Mouse (Mus musculus): ENCODE measurements around the gene Ak6. TPM values are rescaled to one million over a fixed set of nuclear protein-coding genes. Genes with fewer than 3 reads are reported as not detected.

The Ak6 gene
- polyA plus RNA-seq (2015; fragmentation: Nextera tagmentation; extraction: Ambion mirVana): 215 and 218 TPM in 2 replicates

DNA sequence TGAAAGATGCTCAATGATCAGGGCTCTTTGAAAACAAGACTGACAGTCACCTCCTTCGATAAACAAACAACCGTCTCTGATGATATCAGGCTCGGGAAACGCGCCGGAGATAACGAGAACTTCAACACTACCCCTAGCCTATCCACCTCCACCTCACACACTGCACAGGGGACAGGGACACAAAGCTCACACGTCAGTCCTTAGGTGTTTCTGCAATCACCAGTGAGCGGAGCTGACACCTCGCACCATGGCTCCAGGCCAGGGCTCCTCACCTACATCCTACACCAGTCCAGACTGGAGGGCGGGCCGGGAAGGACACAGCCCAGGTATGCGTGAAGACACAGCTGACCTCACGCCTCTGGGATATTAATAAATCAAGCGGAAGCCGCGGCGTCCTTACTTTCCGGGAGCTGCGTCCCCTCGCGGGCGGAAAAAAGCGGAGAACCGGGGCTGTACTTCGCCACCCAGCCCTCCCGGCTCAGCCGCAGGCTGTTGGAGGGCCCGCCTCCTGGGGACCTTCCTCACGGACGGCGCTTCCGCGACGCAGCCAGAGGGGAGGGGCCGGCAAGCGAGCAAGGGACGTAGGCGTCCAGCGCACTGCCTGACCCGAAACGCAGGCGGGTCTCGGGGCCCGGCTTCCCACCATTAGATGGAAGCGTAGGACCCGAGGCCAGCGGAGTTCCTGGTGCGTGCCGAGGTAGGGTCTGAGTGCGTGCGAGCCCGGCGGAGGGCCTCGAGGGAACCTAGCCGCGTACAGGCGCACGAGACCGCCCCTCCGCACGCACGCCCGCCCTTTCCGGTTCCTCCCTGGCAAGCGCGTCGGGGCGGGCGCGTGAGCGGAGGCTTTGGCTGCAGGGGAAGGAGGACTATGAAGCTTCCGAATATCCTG lies at the start of gene Ak6, which contains the start of gene Rad17:
Ak6 (plus strand) TSS at position 430 of the 889 bp plus-strand sequence.
Rad17 (minus strand) TSS at position 502 of the 889 bp plus-strand sequence.
- H3K36me3 ChIP-seq: peaks cover 18% of the 10 kb centered on the region; the same call in 1 of the 2 replicates
- H3K4me2 ChIP-seq: peak within 1 kb of the TSS; percentile 78
- ATAC-seq (replicated peaks; ENCODE audit: insufficient number of reproducible peaks, insufficient read depth, low FRiP score, low read depth): peak; percentile 97
- H3K4me1 ChIP-seq (replicated peaks): peaks cover 12% of the 10 kb centered on the region
- WGBS: under 1% methylated on average over 69 of the region's 73 CpGs
- peak within 1 kb of the TSS; percentile 86 for H3K9ac ChIP-seq
- peak within 1 kb of the TSS; percentile 98 for H3K4me3 ChIP-seq
- H3K27ac ChIP-seq: peak within 1 kb of the TSS; percentile 95
- no peaks in the 10 kb centered on the region for H3K9me3 ChIP-seq (replicated peaks)
- no peaks in the 10 kb centered on the region for H3K27me3 ChIP-seq

DNA sequence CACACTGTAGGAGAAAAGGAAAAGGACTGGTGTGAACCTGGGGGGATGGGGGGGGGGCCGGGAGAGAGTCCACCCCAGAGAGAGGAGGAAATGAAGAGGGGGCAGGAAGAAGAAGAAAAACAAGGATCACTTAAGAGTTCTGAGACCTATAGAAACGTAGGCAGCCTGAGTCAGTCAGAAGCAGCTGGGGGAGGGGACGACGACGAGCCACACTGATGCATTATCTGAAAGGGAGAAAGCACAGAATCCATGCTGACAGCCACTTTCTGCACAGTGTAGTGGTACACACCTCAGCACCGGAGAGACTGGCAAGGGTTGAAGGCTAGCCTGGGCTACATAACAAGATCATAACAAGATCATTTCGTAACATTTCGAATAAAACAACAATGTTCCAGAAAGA lies 49.7 kb upstream of the Ak6 start:
- Histone ChIP-seq H3K4me1 (replicated peaks) (0 out of 2 replicates have a peak, but pooled peaks cover 2% of the 10 kb centered on the region), H3K36me3 (no peaks in the 10 kb centered on the region), H3K4me2 (peak overlapping the region; percentile 38), H3K27me3 (no peaks in the 10 kb centered on the region), H3K9ac (no peak overlapping the region), H3K9me3 (replicated peaks) (no peaks in the 10 kb centered on the region), H3K4me3 (peak overlapping the region; percentile 21), H3K27ac (peak overlapping the region; percentile 44; the same call in 1 of the 2 replicates)
- WGBS: 40% methylated on average over 8 of the region's 8 CpGs
- ATAC-seq (replicated peaks; ENCODE audit: insufficient number of reproducible peaks, insufficient read depth, low FRiP score, low read depth): no peak

DNA sequence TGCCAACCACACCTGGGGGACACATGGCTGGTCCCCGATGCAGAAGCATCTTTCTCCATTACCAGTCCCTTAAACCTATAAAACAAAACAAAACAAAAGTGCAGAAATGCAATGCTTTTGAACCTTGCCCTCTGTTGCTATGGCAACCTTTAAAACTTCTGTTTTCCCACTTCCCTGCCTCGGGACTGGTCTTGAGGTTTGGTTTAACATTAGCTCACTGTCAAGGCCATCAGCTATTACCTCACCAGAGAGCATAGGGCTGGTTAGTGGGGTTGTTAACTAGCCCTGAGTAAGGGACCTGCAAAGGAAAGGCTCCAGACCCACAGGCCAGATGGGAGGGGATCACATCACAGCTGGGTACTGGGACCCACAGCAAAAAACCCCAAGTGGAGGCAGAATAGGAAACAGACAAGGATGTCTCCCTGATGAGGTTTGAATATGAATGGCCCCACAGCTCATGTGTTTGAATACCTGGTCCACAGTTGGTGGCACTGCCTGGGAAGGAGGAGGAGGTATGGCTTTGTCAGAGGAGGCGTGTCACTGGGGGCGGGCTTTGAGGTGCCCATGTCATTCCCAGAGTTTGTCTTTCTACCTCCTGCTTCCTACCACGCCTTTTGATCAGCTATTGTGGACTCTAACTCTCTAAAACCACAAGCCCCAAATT lies 48.4 kb upstream of the Ak6 start:
- Histone ChIP-seq H3K4me2 (no peak overlapping the region), H3K9me3 (replicated peaks) (no peaks in the 10 kb centered on the region), H3K9ac (no peak overlapping the region), H3K36me3 (no peaks in the 10 kb centered on the region), H3K4me3 (no peak overlapping the region), H3K4me1 (replicated peaks) (0 out of 2 replicates have a peak, but pooled peaks cover 5% of the 10 kb centered on the region), H3K27ac (no peak overlapping the region), H3K27me3 (no peaks in the 10 kb centered on the region)
- ATAC-seq (replicated peaks; ENCODE audit: insufficient number of reproducible peaks, insufficient read depth, low FRiP score, low read depth): no peak
- WGBS: 72% methylated on average over 5 of the region's 5 CpGs

DNA sequence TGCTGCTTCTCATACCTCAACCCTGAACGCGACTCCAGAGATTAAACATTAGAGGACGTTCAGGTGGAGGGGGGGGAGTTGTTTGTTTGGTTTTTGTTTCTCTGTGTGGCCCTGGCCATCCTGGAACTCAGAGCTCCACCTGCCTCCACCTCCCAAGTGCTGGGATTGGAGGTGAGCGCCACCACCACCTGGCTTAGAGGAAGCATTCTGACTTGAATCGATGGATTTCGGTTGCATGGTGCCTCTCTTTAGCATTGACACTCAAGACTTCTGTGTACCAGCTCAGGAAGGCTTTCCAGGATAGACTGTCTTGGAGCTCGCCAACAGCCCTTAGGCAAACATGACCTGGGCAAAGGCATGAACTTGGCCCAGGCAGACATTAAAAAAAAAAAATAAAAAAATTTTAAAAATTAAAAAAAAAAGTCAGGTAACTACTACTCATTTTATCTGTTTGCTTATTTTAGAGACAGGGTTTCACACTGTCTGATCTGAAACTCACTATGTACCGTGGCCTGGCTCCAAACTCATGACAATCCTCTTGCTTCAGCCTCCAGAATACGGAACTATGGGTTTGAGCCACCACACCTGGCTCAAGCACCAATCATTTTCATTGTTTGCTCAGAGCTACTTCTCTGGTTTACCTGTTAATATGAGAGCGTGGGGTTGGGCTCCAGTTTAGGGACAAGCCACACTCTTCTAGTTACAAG lies 47.6 kb upstream of the Ak6 start:
- WGBS: 84% methylated on average over 10 of the region's 10 CpGs

DNA sequence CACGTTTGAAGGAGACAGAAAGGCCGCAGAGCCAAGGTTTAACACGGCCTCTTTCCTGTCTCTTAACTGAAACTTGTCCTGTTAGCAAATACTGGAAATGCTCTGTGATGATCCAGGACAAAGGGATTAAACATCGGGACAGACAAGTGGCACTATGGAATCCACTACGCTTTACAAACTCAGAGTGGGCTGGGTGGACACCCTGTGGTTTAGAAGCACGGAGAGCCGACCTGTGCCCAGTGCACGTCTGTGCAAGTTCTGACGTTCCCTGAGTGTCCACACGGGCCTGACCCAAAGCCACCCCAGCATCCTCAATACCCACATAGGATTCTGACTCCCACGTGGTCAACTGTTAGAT lies 47.1 kb upstream of the Ak6 start:
- no peak for ATAC-seq (replicated peaks; ENCODE audit: insufficient number of reproducible peaks, insufficient read depth, low FRiP score, low read depth)
- 0 out of 2 replicates have a peak, but pooled peaks cover 3% of the 10 kb centered on the region for H3K9me3 ChIP-seq (replicated peaks)
- no peak overlapping the region for H3K27ac ChIP-seq
- no peak overlapping the region for H3K4me2 ChIP-seq
- H3K9ac ChIP-seq: no peak overlapping the region
- 0 out of 2 replicates have a peak, but pooled peaks cover 5% of the 10 kb centered on the region for H3K4me1 ChIP-seq (replicated peaks)
- H3K36me3 ChIP-seq: no peaks in the 10 kb centered on the region
- no peaks in the 10 kb centered on the region for H3K27me3 ChIP-seq
- WGBS: 85% methylated on average over 11 of the region's 11 CpGs
- no peak overlapping the region for H3K4me3 ChIP-seq

More for the DNA sequence above, 47.6 kb upstream of the Ak6 start:
- ATAC-seq (replicated peaks; ENCODE audit: insufficient number of reproducible peaks, insufficient read depth, low FRiP score, low read depth): no peak
- H3K9ac ChIP-seq: no peak overlapping the region
- no peak overlapping the region for H3K4me3 ChIP-seq
- 0 out of 2 replicates have a peak, but pooled peaks cover 3% of the 10 kb centered on the region for H3K9me3 ChIP-seq (replicated peaks)
- H3K4me1 ChIP-seq (replicated peaks): 0 out of 2 replicates have a peak, but pooled peaks cover 5% of the 10 kb centered on the region
- H3K27me3 ChIP-seq: no peaks in the 10 kb centered on the region
- no peak overlapping the region for H3K27ac ChIP-seq
- no peaks in the 10 kb centered on the region for H3K36me3 ChIP-seq
- no peak overlapping the region for H3K4me2 ChIP-seq

DNA sequence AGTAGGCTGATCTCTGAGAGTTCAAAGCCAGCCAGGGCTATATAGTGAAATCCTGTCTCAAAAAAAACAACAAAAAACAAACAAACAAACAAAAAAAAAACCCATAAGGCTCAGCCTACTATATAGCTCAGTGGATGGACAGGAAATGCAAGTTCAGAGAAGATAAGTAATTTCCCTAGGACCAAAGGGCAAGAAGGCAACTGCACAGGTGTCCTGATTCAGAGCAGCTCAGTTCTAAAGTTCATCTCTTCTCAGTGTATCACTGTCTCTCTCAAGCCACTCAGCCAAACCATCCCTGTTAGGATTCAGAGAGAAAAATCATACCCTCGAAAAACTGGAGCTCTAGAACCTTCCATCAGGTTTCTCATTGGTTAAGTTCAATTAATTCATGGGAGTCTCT lies 44.9 kb upstream of the Ak6 start:
- Histone ChIP-seq H3K9me3 (replicated peaks) (0 out of 2 replicates have a peak, but pooled peaks cover 3% of the 10 kb centered on the region), H3K36me3 (no peaks in the 10 kb centered on the region), H3K9ac (no peak overlapping the region), H3K4me2 (no peak overlapping the region), H3K27ac (no peak overlapping the region), H3K27me3 (no peaks in the 10 kb centered on the region), H3K4me3 (no peak overlapping the region), H3K4me1 (replicated peaks) (0 out of 2 replicates have a peak, but pooled peaks cover 5% of the 10 kb centered on the region)
- ATAC-seq (replicated peaks; ENCODE audit: insufficient number of reproducible peaks, insufficient read depth, low FRiP score, low read depth): no peak
- WGBS: 61% methylated on average over 1 of the region's 1 CpGs

DNA sequence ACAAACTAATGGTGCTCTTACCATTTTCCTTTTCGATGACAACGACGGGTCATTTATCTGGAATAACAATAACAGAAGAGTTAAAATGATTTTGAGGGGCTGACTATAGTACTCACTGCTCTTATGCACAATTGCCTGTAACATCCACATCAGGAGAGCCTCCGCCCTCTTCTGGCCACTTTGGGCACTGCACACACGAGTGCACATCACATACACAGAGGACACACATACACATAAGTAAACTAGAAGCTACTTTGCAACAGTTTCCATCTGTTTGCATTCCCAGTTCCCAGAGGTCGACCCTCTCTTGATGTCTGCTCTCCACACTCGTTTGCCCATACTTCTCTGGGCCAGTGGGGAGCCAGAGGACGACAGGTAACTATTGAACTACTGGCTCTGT lies 43.0 kb upstream of the Ak6 start:
- Histone ChIP-seq H3K4me1 (replicated peaks) (0 out of 2 replicates have a peak, but pooled peaks cover 3% of the 10 kb centered on the region), H3K9me3 (replicated peaks) (0 out of 2 replicates have a peak, but pooled peaks cover 3% of the 10 kb centered on the region), H3K36me3 (0 out of 2 replicates have a peak, but pooled peaks cover 5% of the 10 kb centered on the region), H3K4me2 (no peak overlapping the region), H3K9ac (no peak overlapping the region), H3K4me3 (no peak overlapping the region), H3K27ac (no peak overlapping the region), H3K27me3 (no peaks in the 10 kb centered on the region)
- WGBS: 88% methylated on average over 8 of the region's 8 CpGs
- ATAC-seq (replicated peaks; ENCODE audit: insufficient number of reproducible peaks, insufficient read depth, low FRiP score, low read depth): no peak

DNA sequence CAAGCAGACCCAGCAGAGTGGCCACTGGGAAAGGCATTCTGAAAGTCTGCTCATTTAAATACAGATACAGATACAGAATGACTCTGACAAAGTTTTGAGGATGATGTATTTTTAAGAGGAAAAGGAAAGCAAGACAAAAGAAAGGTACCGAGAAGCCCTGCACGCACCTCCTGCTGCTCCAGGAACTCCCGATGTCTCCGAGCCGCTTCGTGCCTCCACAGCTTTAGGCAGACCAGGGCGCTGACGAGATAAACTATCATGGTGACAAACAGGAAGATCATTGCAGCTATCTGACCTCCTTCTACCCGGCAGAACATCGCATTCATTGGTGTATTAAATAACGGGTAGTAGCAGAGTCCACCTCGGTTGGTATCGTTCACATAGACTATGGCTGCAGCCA lies 39.5 kb upstream of the Ak6 start:
- 0 out of 2 replicates have a peak, but pooled peaks cover 3% of the 10 kb centered on the region for H3K9me3 ChIP-seq (replicated peaks)
- 74% methylated on average over 13 of the region's 13 CpGs for WGBS
- H3K36me3 ChIP-seq: 0 out of 2 replicates have a peak, but pooled peaks cover 5% of the 10 kb centered on the region
- no peak overlapping the region for H3K27ac ChIP-seq
- H3K9ac ChIP-seq: no peak overlapping the region
- 0 out of 2 replicates have a peak, but pooled peaks cover 3% of the 10 kb centered on the region for H3K4me1 ChIP-seq (replicated peaks)
- H3K27me3 ChIP-seq: no peaks in the 10 kb centered on the region
- H3K4me2 ChIP-seq: no peak overlapping the region
- ATAC-seq (replicated peaks; ENCODE audit: insufficient number of reproducible peaks, insufficient read depth, low FRiP score, low read depth): no peak
- H3K4me3 ChIP-seq: no peak overlapping the region

DNA sequence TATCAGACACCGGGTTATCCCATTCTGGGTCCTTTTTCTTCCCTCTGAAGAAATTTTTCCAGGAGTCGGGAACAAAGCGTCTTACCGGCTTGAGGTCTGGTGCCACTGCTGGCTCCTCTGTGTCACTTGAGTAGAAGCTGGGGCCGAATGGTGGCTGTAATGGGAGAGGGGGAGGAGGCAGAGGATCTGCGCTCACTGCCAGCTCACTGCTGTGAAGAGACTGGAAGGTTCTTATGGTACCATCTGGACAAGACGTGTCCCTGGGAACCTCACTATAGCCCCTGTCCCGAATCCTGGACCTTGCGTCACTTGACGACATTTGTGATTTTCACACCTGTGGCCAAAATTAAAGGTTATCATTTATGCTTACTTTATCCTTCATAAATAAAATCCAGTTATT lies 38.5 kb upstream of the Ak6 start:
- peaks cover 3% of the 10 kb centered on the region for H3K4me1 ChIP-seq (replicated peaks)
- no peak overlapping the region for H3K9ac ChIP-seq
- H3K9me3 ChIP-seq (replicated peaks): 0 out of 2 replicates have a peak, but pooled peaks cover 3% of the 10 kb centered on the region
- 92% methylated on average over 10 of the region's 10 CpGs for WGBS
- no peak for ATAC-seq (replicated peaks; ENCODE audit: insufficient number of reproducible peaks, insufficient read depth, low FRiP score, low read depth)
- no peak overlapping the region for H3K4me3 ChIP-seq
- no peak overlapping the region for H3K4me2 ChIP-seq
- no peaks in the 10 kb centered on the region for H3K27me3 ChIP-seq
- peaks cover 5% of the 10 kb centered on the region; the same call in 1 of the 2 replicates for H3K36me3 ChIP-seq
- H3K27ac ChIP-seq: no peak overlapping the region

DNA sequence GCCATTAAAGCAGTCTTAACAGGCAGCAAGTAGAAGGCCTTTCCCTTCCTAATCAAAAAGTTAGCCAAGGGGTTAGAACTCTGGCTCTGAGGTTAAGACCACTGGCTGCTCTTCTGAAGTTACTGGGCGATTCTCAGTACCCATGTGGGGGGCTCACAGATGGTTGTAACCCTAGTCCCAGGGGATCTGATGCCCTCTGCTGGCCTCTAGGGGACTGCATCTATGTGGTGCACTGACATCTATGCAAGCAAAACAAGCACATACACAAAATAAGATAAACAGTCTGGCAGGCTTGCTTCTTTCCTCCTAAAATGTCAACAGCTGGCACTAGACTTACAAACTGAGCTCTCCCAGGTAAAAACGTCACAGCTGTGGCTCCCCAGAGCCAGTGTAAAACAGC lies 37.9 kb upstream of the Ak6 start:
- Histone ChIP-seq H3K27ac (no peak overlapping the region), H3K4me3 (no peak overlapping the region), H3K9ac (no peak overlapping the region), H3K4me2 (no peak overlapping the region), H3K9me3 (replicated peaks) (0 out of 2 replicates have a peak, but pooled peaks cover under 1% of the 10 kb centered on the region), H3K36me3 (peaks cover 12% of the 10 kb centered on the region; the same call in 1 of the 2 replicates), H3K4me1 (replicated peaks) (peaks cover 3% of the 10 kb centered on the region), H3K27me3 (no peaks in the 10 kb centered on the region)
- no peak for ATAC-seq (replicated peaks; ENCODE audit: insufficient number of reproducible peaks, insufficient read depth, low FRiP score, low read depth)
- WGBS: 56% methylated on average over 2 of the region's 2 CpGs

Data from heart, embryonic 15.5 days (tissue).